Mouse (Mus musculus) CH12.LX (cell line): ENCODE measurements around the gene Txn2. TPM values are rescaled to one million over a fixed set of nuclear protein-coding genes. Genes with fewer than 3 reads are reported as not detected.

Experiments
- DNase-seq: peaks from one replicate; pipeline ENCODE4 v3.0.0-alpha.2; 2013; ENCODE audit errors: extremely low read depth
- H3K27ac ChIP-seq: 2 replicates; pipeline ENCODE4 v1.5.1; 2012; ENCODE audit warnings: low read depth, mild to moderate bottlenecking, control low read depth, moderate library complexity; ENCODE audit not compliant: insufficient read depth
- H3K27me3 ChIP-seq: replicated peaks from 2 replicates; pipeline ENCODE3; 2012; ENCODE audit warnings: inconsistent platforms
- H3K36me3 ChIP-seq, 2 experiments: replicated peaks in 1 of 2; 2 replicates each; pipeline versions ENCODE3 to v1.6.1; 2012; ENCODE audit warnings: inconsistent platforms in 1 of 2, low read length in 1 of 2, mild to moderate bottlenecking in 1 of 2, mixed read lengths in 1 of 2, moderate library complexity in 1 of 2; ENCODE audit not compliant: control insufficient read depth in 1 of 2, insufficient read depth in 1 of 2
- H3K4me1 ChIP-seq, 2 experiments: 2 replicates each; pipeline ENCODE4 v1.6.1; 2012; ENCODE audit warnings: inconsistent platforms in 1 of 2, moderate library complexity in 1 of 2; ENCODE audit not compliant: insufficient read depth in 2 of 2, control insufficient read depth in 1 of 2
- H3K4me2 ChIP-seq: 2 replicates; pipeline ENCODE4 v1.6.1; 2012; ENCODE audit warnings: low read depth, mild to moderate bottlenecking, control low read depth; ENCODE audit not compliant: poor library complexity, insufficient read depth, severe bottlenecking
- H3K4me3 ChIP-seq, 3 experiments: fragments of 150-350 bp in 1 of 3; sonication (generic) in 1 of 3; replicated peaks in 1 of 3; 2 replicates each; pipeline versions ENCODE3 to v1.5.1; 2011 to 2012; ENCODE audit warnings: low read depth in 2 of 3, low read length in 2 of 3, mild to moderate bottlenecking in 2 of 3, moderate library complexity in 2 of 3, control low read depth in 1 of 3, improper control_type of control experiment in 1 of 3, inconsistent platforms in 1 of 3, mixed read lengths in 1 of 3; ENCODE audit not compliant: poor library complexity in 1 of 3
- H3K79me2 ChIP-seq: replicated peaks from 2 replicates; pipeline ENCODE4 v1.6.1; 2012; ENCODE audit warnings: mild to moderate bottlenecking, moderate library complexity; ENCODE audit not compliant: control insufficient read depth, poor library complexity, insufficient read depth, severe bottlenecking; ENCODE audit errors: extremely low read depth
- H3K9ac ChIP-seq: 2 replicates; pipeline ENCODE4 v1.6.1; 2012; ENCODE audit warnings: low read depth, mild to moderate bottlenecking, control low read depth, moderate library complexity; ENCODE audit not compliant: insufficient read depth
- H3K9me3 ChIP-seq: replicated peaks from 2 replicates; pipeline ENCODE3; 2012; ENCODE audit warnings: low read length, inconsistent platforms, mixed read lengths
- BHLHE40 ChIP-seq: IDR thresholded peaks from 2 replicates; pipeline ENCODE4 v1.6.1; 2011; ENCODE audit warnings: mild to moderate bottlenecking, low read depth, low read length, improper control_type of control experiment
- CHD1 ChIP-seq: IDR thresholded peaks from 2 replicates; pipeline ENCODE4 v1.6.1; 2012; ENCODE audit warnings: low read depth, low read length, improper control_type of control experiment, inconsistent platforms
- CHD2 ChIP-seq: IDR thresholded peaks from 2 replicates; pipeline ENCODE4 v1.6.1; 2011; ENCODE audit warnings: low read length, improper control_type of control experiment
- IRF4 ChIP-seq: IDR thresholded peaks from 2 replicates; pipeline ENCODE4 v1.6.1; 2014; ENCODE audit warnings: low read depth, mild to moderate bottlenecking, inconsistent platforms, low read length, improper control_type of control experiment
- MAFK ChIP-seq: IDR thresholded peaks from 2 replicates; pipeline ENCODE4 v1.6.1; 2011; ENCODE audit warnings: low read length, improper control_type of control experiment; ENCODE audit not compliant: insufficient replicate concordance
- MAX ChIP-seq: IDR thresholded peaks from 2 replicates; pipeline ENCODE4 v1.6.1; 2011; ENCODE audit warnings: low read length, improper control_type of control experiment
- NELFE ChIP-seq: IDR thresholded peaks from 2 replicates; pipeline ENCODE4 v1.6.1; 2011; ENCODE audit warnings: low read depth, low read length, improper control_type of control experiment
- NRF1 ChIP-seq: IDR thresholded peaks from 2 replicates; pipeline ENCODE4 v1.6.1; 2014; ENCODE audit warnings: low read depth, mild to moderate bottlenecking, inconsistent platforms, low read length, improper control_type of control experiment, moderate library complexity
- POLR2A ChIP-seq: IDR thresholded peaks from 2 replicates; pipeline ENCODE4 v1.6.1; 2011; ENCODE audit warnings: low read depth, mild to moderate bottlenecking, improper control_type of control experiment, low read length
- POLR2AphosphoS2 ChIP-seq: IDR thresholded peaks from 2 replicates; pipeline ENCODE4 v1.6.1; 2011; ENCODE audit warnings: low read depth, low read length, improper control_type of control experiment
- RAD21 ChIP-seq: IDR thresholded peaks from 2 replicates; pipeline ENCODE4 v1.6.1; 2011; ENCODE audit warnings: low read depth, mild to moderate bottlenecking, low read length, improper control_type of control experiment, moderate library complexity
- SMC3 ChIP-seq: IDR thresholded peaks from 2 replicates; pipeline ENCODE4 v1.6.1; 2011; ENCODE audit warnings: low read depth, low read length, improper control_type of control experiment
- USF2 ChIP-seq: conservative IDR thresholded peaks from 2 replicates; pipeline ENCODE4 v1.6.1; 2011; ENCODE audit warnings: low read depth, low read length, improper control_type of control experiment
- ZC3H11A ChIP-seq: IDR thresholded peaks from 2 replicates; pipeline ENCODE4 v1.6.1; 2012; ENCODE audit warnings: low read depth, mild to moderate bottlenecking, inconsistent platforms, low read length, improper control_type of control experiment
- ZKSCAN1 ChIP-seq: IDR thresholded peaks from 2 replicates; pipeline ENCODE4 v1.6.1; 2012; ENCODE audit warnings: low read depth, inconsistent platforms, low read length, improper control_type of control experiment, borderline replicate concordance
- ZMIZ1 ChIP-seq: IDR thresholded peaks from 2 replicates; pipeline ENCODE4 v1.6.1; 2012; ENCODE audit warnings: low read depth, mild to moderate bottlenecking, inconsistent platforms, low read length, improper control_type of control experiment
- ZNF384 ChIP-seq: IDR thresholded peaks from 2 replicates; pipeline ENCODE4 v1.6.1; 2012; ENCODE audit warnings: low read depth, low read length, improper control_type of control experiment, inconsistent platforms
- dilution Hi-C: fragments of 300-500 bp; cut with MboI; formaldehyde crosslinking; loops from 2 replicates; pipeline ENCODE4 v1.14.3; 2020; ENCODE audit warnings: low sequenced_read_pairs; ENCODE audit not compliant: extremely low pct_unique_long_range_greater_than_20kb, extremely low pct_ligation_motif_present
- in situ Hi-C: fragments of 300-500 bp; cut with MboI; formaldehyde crosslinking; loops from 3 replicates; pipeline ENCODE4 v1.14.3; 2019; ENCODE audit warnings: low sequenced_read_pairs, low pct_ligation_motif_present, low pct_unique_long_range_greater_than_20kb, mixed read lengths
- polyA plus RNA-seq: library from polyadenylated mRNA; unstranded; fragments of >175 nt; gene quantifications from 2 replicates; pipeline ENCODE4 v1.2.1, GENCODE M21; 2012; ENCODE audit warnings: low read depth; ENCODE audit not compliant: insufficient read length
- total RNA-seq, 2 experiments: library from RNA; depleted of rRNA; stranded (reverse); fragments of 300-350 nt in 1 of 2; fragments of >200 nt in 1 of 2; gene quantifications; 2 replicates each; pipeline ENCODE4 v1.2.3; 2012 to 2014

Txn2 gene
- total and polyA plus RNA-seq, 3 experiments = 22.4 to 209 (median 105) TPM

DNA sequence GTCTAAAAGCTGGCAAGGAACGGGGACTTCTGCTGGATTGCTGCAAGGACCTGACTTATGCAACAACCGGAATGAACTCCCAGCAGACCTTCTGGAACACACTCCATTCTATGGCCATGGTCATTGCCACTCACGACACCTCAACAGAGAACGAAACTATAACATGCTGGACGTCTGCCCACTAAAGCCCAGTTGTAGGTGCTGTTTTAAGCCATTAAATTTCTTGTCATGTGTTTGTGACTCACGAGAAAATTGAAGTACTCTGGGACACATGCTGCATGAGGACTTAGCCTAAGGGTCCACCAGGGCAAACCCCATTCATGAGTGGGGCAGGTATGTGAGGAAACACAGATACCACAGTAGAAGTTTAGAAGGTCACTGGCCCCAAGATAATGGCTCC is 31.9 kb upstream of the Txn2 start:
- TF ChIP-seq NELFE = no peak
- no peak for TF ChIP-seq CHD2
- no peak for TF ChIP-seq ZNF384
- no peak for TF ChIP-seq ZC3H11A
- TF ChIP-seq NRF1 = no peak
- TF ChIP-seq MAX = no peak
- no peak for TF ChIP-seq SMC3
- no peak for TF ChIP-seq BHLHE40
- no peak for TF ChIP-seq ZKSCAN1
- TF ChIP-seq CHD1 = no peak
- no peak for TF ChIP-seq ZMIZ1
- TF ChIP-seq MAFK = no peak
- TF ChIP-seq IRF4 = no peak
- no peak for TF ChIP-seq USF2
- no peak for DNase-seq
- H3K27ac ChIP-seq = no peak overlapping the region
- in situ Hi-C loops (loop anchor here (25.0 kb wide), 1 partner anchor 577 kb away; the partner anchor contains the start of genes C1qtnf6 and Sstr3), dilution Hi-C loops (no loop called here)
- H3K27me3 ChIP-seq = no peaks in the 10 kb centered on the region
- H3K4me3 ChIP-seq = no peak overlapping the region
- no peak overlapping the region for H3K9ac ChIP-seq
- H3K4me2 ChIP-seq = no peak overlapping the region
- H3K9me3 ChIP-seq = peaks cover 3% of the 10 kb centered on the region
- peaks cover 74 to 78% of the 10 kb centered on the region in 2 experiments for H3K36me3 ChIP-seq
- H3K79me2 ChIP-seq = no peaks in the 10 kb centered on the region
- H3K4me1 ChIP-seq = peaks cover 0 to 3% of the 10 kb centered on the region in 2 experiments; a peak in 1 of 4 replicates

DNA sequence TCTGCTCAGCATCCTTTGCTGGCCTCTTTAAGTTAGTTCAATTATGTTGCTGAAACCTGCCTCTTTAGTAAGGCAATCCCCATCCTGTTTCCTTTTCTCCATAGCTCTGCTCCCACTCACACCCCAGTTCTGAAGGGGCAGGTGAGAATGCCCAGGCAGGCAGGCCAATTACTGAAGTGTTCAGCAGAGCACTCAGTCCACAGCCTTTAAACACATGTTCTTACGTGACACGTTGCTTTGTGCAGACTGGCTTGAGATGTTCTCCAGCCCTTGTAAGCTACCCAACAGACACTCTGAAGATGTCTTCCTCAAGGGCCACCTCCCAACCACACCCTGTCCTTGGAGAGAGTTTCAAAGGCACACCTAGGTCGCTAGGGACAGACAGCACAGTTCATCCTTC is 29.3 kb upstream of the Txn2 start:
- TF ChIP-seq CHD2 (no peak), RAD21 (no peak), POLR2AphosphoS2 (peak; percentile 41; the same call in 1 of the 2 replicates), POLR2A (0 out of 2 replicates have a peak, but pooled peaks have one; percentile 49)
- H3K4me1 ChIP-seq = peaks cover 0 to 3% of the 10 kb centered on the region in 2 experiments; a peak in 1 of 4 replicates
- no peak overlapping the region for H3K9ac ChIP-seq
- no peak overlapping the region for H3K4me2 ChIP-seq
- dilution Hi-C loops = no loop called here
- H3K27ac ChIP-seq = no peak overlapping the region
- peaks cover 4% of the 10 kb centered on the region for H3K9me3 ChIP-seq
- H3K4me3 ChIP-seq = no peak overlapping the region
- H3K36me3 ChIP-seq = peaks cover 49 to 52% of the 10 kb centered on the region in 2 experiments
- in situ Hi-C loops = loop anchor here (25.0 kb wide), 1 partner anchor 579 kb away; the partner anchor contains the start of genes C1qtnf6 and Sstr3
- H3K79me2 ChIP-seq = no peaks in the 10 kb centered on the region
- no peak for DNase-seq
- no peaks in the 10 kb centered on the region for H3K27me3 ChIP-seq
